In the genomic region with DNA sequence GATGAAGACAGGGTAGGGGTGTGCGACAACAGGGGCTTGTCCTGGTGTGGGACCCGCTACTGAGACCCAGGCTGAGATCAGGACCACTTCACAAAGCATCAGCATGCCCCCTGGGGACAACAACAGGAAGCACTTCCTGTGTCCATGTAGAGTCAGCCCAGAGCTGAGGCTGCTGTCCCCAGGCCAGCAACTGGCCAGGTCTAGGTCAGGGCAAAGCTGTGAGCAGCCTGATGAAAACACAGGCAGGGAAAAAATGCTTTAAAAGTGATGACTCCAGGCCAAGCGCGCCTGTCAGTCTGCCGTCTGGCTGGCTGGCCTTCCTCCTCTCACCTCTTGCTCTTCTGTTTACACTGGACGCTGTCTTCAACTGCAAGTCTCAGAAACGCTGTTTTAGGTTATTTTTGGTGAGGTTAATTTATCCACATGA, we compare ENCODE assay signal across 9 mouse cellular contexts. TPM values are rescaled to one million over a fixed set of nuclear protein-coding genes. Genes with fewer than 3 reads are reported as not detected.
DNase-seq lines count a peak whose midpoint lies in the region; ATAC-seq lines count a peak whose summit lies in the region.
"Had no signal": no experiment of that assay in that cellular context is flagged by ENCODE, and none has a peak within 500 bp of the region (broad histone marks: within the 10 kb centered on the region; RNA-seq: fewer than 3 reads in every experiment).

No protein-coding gene starts in this region.

- H3K9me3 ChIP-seq in midbrain, embryonic 13.5 days, result no peaks in the 10 kb centered on the region
- no peaks in the 10 kb centered on the region for H3K9me3 ChIP-seq in midbrain, embryonic 15.5 days
- H3K9me3 ChIP-seq in heart, embryonic 11.5 days (replicated peaks; ENCODE audit: control insufficient read depth, low read length), result no peaks in the 10 kb centered on the region
- H3K9me3 ChIP-seq in stomach, embryonic 14.5 days (ENCODE audit: control insufficient read depth, low read depth, low read length), result no peaks in the 10 kb centered on the region

- DNase-seq in kidney, postnatal 25 days, result peak; percentile 67 to 90
- no peak for DNase-seq in spleen, postnatal 4 days (ENCODE audit: low spot score in 2 of 2)
- no peak for DNase-seq in layer of hippocampus, adult 9-10 months (ENCODE audit: low spot score)
- DNase-seq in retina, embryonic 14.5 days (ENCODE audit: low spot score), result no peak

- H3K4me1 ChIP-seq in midbrain, embryonic 13.5 days (replicated peaks), result peaks cover 21% of the 10 kb centered on the region
- peaks cover 21% of the 10 kb centered on the region for H3K4me1 ChIP-seq in midbrain, embryonic 15.5 days
- peaks cover 35% of the 10 kb centered on the region for H3K4me1 ChIP-seq in heart, embryonic 11.5 days (ENCODE audit: control insufficient read depth, insufficient read depth, low read length)
- peaks cover 18% of the 10 kb centered on the region for H3K4me1 ChIP-seq in stomach, embryonic 14.5 days (ENCODE audit: control insufficient read depth, insufficient read depth, low read length)

- WGBS in midbrain, embryonic 13.5 days, result 86% methylated on average over 7 of the region's 7 CpGs
- 81% methylated on average over 7 of the region's 7 CpGs for WGBS in midbrain, embryonic 15.5 days
- WGBS in heart, embryonic 11.5 days (ENCODE audit: insufficient replicate concordance), result 50% methylated on average over 7 of the region's 7 CpGs
- 41% methylated on average over 7 of the region's 7 CpGs for WGBS in stomach, embryonic 14.5 days

- H3K27ac ChIP-seq in midbrain, embryonic 13.5 days, result no peak overlapping the region
- H3K27ac ChIP-seq in midbrain, embryonic 15.5 days, result no peak overlapping the region
- H3K27ac ChIP-seq in heart, embryonic 11.5 days (ENCODE audit: low read depth, low read length), result peak overlapping the region; percentile 57; the same call in 1 of the 2 replicates
- peak overlapping the region; percentile 52; the same call in 1 of the 2 replicates for H3K27ac ChIP-seq in stomach, embryonic 14.5 days (ENCODE audit: low read length)

- H3K9ac ChIP-seq in midbrain, embryonic 13.5 days (replicated peaks), result 0 out of 2 replicates have a peak overlapping the region, but pooled peaks have one; percentile 33
- H3K9ac ChIP-seq in midbrain, embryonic 15.5 days, result no peak overlapping the region
- H3K9ac ChIP-seq in heart, embryonic 11.5 days (ENCODE audit: low read depth, low read length), result no peak overlapping the region
- H3K9ac ChIP-seq in stomach, embryonic 14.5 days (replicated peaks; ENCODE audit: low read depth, low read length), result no peak overlapping the region

- no peaks in the 10 kb centered on the region for H3K27me3 ChIP-seq in midbrain, embryonic 13.5 days
- no peaks in the 10 kb centered on the region for H3K27me3 ChIP-seq in midbrain, embryonic 15.5 days (replicated peaks)
- no peaks in the 10 kb centered on the region for H3K27me3 ChIP-seq in heart, embryonic 11.5 days (ENCODE audit: control insufficient read depth, insufficient read depth, low read length)
- no peaks in the 10 kb centered on the region for H3K27me3 ChIP-seq in stomach, embryonic 14.5 days (ENCODE audit: control insufficient read depth, insufficient read depth, low read length)

- H3K36me3 ChIP-seq in midbrain, embryonic 13.5 days, result peaks cover 22% of the 10 kb centered on the region
- peaks cover 12% of the 10 kb centered on the region for H3K36me3 ChIP-seq in midbrain, embryonic 15.5 days (replicated peaks)
- peaks cover 7% of the 10 kb centered on the region; the same call in 1 of the 2 replicates for H3K36me3 ChIP-seq in heart, embryonic 11.5 days (ENCODE audit: control insufficient read depth, insufficient read depth, low read length)
- H3K36me3 ChIP-seq in stomach, embryonic 14.5 days (ENCODE audit: control insufficient read depth, insufficient read depth, low read length), result peaks cover 14% of the 10 kb centered on the region; the same call in 1 of the 2 replicates

- no peak overlapping the region for H3K4me3 ChIP-seq in midbrain, embryonic 13.5 days (replicated peaks)
- no peak overlapping the region for H3K4me3 ChIP-seq in midbrain, embryonic 15.5 days
- H3K4me3 ChIP-seq in heart, embryonic 11.5 days (ENCODE audit: low read depth, low read length), result no peak overlapping the region
- no peak overlapping the region for H3K4me3 ChIP-seq in stomach, embryonic 14.5 days (ENCODE audit: low read depth, low read length)
- H3K4me3 ChIP-seq: erythroblast, embryonic 14.5 days had no signal

- no peak for ATAC-seq in midbrain, embryonic 13.5 days
- ATAC-seq in midbrain, embryonic 15.5 days (replicated peaks), result no peak
- peak; percentile 27; the same call in 1 of the 2 replicates for ATAC-seq in heart, embryonic 11.5 days (replicated peaks; ENCODE audit: insufficient number of reproducible peaks, low FRiP score, low TSS enrichment)
- ATAC-seq in stomach, embryonic 14.5 days (ENCODE audit: insufficient number of reproducible peaks, insufficient read depth, low FRiP score, low read depth), result no peak

- no peak overlapping the region for H3K4me2 ChIP-seq in midbrain, embryonic 13.5 days (replicated peaks)
- H3K4me2 ChIP-seq in midbrain, embryonic 15.5 days, result no peak overlapping the region
- H3K4me2 ChIP-seq in heart, embryonic 11.5 days, result no peak overlapping the region
- no peak overlapping the region for H3K4me2 ChIP-seq in stomach, embryonic 14.5 days (replicated peaks; ENCODE audit: low read depth, low read length)

RNA-seq across cellular contexts. Expression of a gene that starts 21.0 kb away (rescaled TPM):
- polyA plus RNA-seq in midbrain, embryonic 13.5 days (2015; fragmentation: Nextera tagmentation; extraction: Ambion mirVana), result 27.6 and 29.5 TPM in 2 replicates
- 25.4 and 28.0 TPM in 2 replicates for polyA plus RNA-seq in midbrain, embryonic 15.5 days (2015; fragmentation: Nextera tagmentation; extraction: Ambion mirVana)
- polyA plus RNA-seq in heart, embryonic 11.5 days (2014; fragmentation: Nextera tagmentation; extraction: Ambion mirVana), result 11.4 and 14.2 TPM in 2 replicates
- 28.7 TPM in 2 replicates for polyA plus RNA-seq in stomach, embryonic 14.5 days (2014; fragmentation: Nextera tagmentation; extraction: Ambion mirVana)
- polyA plus RNA-seq: erythroblast, embryonic 14.5 days had no signal

RNA-seq across cellular contexts. Expression of a gene that starts 41.5 kb away (rescaled TPM):
- 364 and 371 TPM in 2 replicates for polyA plus RNA-seq in midbrain, embryonic 13.5 days (2015; fragmentation: Nextera tagmentation; extraction: Ambion mirVana)
- polyA plus RNA-seq in midbrain, embryonic 15.5 days (2015; fragmentation: Nextera tagmentation; extraction: Ambion mirVana), result 372 and 386 TPM in 2 replicates
- polyA plus RNA-seq in heart, embryonic 11.5 days (2014; fragmentation: Nextera tagmentation; extraction: Ambion mirVana), result 186 and 199 TPM in 2 replicates
- polyA plus RNA-seq in stomach, embryonic 14.5 days (2014; fragmentation: Nextera tagmentation; extraction: Ambion mirVana), result 240 and 249 TPM in 2 replicates

RNA-seq across cellular contexts. Expression of a gene that starts 53.1 kb away (rescaled TPM):
- polyA plus RNA-seq in midbrain, embryonic 13.5 days (2015; fragmentation: Nextera tagmentation; extraction: Ambion mirVana), result 21.3 and 22.9 TPM in 2 replicates
- 34.5 and 36.5 TPM in 2 replicates for polyA plus RNA-seq in midbrain, embryonic 15.5 days (2015; fragmentation: Nextera tagmentation; extraction: Ambion mirVana)
- 9.5 and 9.7 TPM in 2 replicates for polyA plus RNA-seq in heart, embryonic 11.5 days (2014; fragmentation: Nextera tagmentation; extraction: Ambion mirVana)
- 14.2 and 15.0 TPM in 2 replicates for polyA plus RNA-seq in stomach, embryonic 14.5 days (2014; fragmentation: Nextera tagmentation; extraction: Ambion mirVana)

Comparison
In these comparisons a context has a peak if more than half of its experiments do, and no peak if none do; other contexts are left out.
1. H3K27ac ChIP-seq: peak in heart, embryonic 11.5 days (single experiment) and stomach, embryonic 14.5 days (single experiment); none in midbrain, embryonic 13.5 days (single experiment) and midbrain, embryonic 15.5 days (single experiment).
2. DNase-seq: peak in kidney, postnatal 25 days (2 of 2); none in spleen, postnatal 4 days (0 of 2), layer of hippocampus, adult 9-10 months (single experiment) and retina, embryonic 14.5 days (single experiment).